Mouse (Mus musculus): ENCODE measurements around the gene Eln. TPM values are rescaled to one million over a fixed set of nuclear protein-coding genes. Genes with fewer than 3 reads are reported as not detected.
A peak's percentile ranks its signal among the peaks of the same experiment; 100 is the strongest.

Eln gene
- total RNA-seq, 1 experiment from 2014 or later: not detected

DNA sequence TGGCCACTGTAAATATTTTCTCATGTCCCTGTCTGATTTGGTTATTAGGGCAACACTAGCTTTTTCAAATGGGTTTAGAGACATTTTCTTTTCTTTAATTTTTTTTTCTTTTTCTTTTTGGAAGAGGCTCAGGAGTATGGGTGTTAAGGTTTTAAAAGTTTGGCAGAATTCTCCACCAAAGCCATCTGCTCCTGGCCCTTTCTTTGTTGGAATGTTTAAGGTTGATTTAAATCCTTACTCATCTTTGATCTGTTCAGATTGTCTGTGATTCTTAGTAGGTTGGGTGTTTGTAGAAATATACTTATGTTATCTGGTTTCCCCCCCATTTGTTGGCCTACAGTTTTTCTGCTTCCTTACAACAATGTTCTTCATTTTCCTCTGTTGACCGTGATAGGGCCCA is 54.4 kb downstream of the Eln start:
- ATAC-seq (replicated peaks; ENCODE audit: insufficient number of reproducible peaks, low FRiP score, low TSS enrichment, poor library complexity, severe bottlenecking): no peak

DNA sequence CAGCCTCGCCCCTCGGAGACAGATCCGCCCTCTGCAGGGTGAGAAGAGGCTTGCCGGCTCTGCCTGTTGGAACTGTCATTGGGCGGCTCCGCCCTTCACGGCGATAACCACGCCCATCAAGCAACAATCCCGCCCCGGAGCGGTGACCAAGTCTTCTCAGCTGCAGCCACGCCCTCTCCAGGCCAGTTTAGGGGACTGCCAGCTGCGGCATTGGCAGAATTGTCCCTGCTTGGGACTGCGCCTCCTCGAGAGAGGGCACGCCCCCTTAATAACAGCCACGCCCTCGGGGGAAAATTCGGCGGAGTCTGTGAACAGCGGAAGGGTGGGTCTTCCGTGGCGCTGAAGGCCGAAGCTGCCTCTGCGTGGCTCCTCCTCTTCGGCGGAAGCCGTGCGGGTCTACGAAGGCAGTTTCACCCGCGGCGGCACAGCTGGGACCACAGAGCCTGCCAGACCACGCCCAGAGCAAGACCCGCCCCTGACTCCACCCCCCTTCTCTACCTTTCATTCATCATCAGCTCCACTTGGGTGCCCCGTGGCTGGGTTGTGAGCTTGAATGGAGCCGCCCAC is 58.3 kb downstream of the Eln start:
- peak; percentile 94 for ATAC-seq (replicated peaks; ENCODE audit: insufficient number of reproducible peaks, low FRiP score, low TSS enrichment, poor library complexity, severe bottlenecking)

DNA sequence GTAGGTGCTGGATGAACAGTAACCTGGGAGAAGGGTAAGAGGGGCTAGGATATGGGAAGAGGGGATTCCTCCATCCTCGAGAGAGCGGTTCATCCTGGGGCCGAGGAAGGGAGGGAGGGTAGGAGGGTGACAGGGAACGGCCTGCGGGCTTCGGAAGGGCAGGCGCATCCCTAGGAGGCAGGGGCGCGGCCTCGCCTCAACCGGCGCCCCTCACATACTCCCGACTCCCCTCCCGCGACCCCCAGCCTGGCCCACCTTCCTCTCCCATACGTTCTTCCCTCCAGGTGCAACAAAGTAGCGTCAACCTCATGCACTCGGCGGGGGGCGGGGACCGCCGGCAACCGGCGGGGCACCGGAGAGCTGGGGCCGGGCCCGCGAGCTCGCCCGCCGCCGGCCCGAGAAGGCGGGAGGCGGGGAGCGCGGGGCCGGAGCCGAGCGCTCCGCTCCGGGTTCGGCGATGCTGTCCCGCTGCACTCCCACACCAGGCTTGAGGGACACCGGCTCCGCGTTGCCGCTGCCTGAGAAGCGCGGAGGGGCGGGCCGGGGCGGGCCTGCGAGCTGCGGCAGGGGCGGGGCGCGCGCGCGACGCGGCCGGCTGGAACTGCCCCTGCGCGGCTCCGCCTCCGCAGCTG is 58.9 kb downstream of the Eln start, which contains the start of gene Limk1:
Gene Limk1, minus strand, starts transcription at position 513 of the 632 bp plus-strand sequence.
- no peak for ATAC-seq (replicated peaks; ENCODE audit: insufficient number of reproducible peaks, low FRiP score, low TSS enrichment, poor library complexity, severe bottlenecking)

DNA sequence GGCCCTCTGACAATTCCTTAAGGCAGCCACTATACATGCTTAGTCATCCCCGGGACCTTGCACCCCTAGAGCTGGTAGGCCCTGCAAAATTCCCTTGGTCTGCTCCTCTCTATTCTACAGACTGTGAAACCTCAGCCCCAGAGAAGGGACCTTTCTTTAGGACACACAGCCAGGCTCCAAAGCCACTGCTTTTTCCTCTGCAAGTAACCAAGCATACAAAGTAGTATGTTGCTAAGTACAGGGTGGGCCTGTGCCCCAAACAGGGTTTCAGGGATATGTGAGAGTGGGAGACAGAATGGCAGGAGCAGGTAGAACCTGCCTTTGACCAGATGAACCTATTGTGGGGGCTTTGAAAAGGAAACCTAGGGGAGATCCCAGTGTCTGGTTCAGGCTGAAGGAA is 59.9 kb downstream of the Eln start:
- ATAC-seq (replicated peaks; ENCODE audit: insufficient number of reproducible peaks, low FRiP score, low TSS enrichment, poor library complexity, severe bottlenecking): no peak

DNA sequence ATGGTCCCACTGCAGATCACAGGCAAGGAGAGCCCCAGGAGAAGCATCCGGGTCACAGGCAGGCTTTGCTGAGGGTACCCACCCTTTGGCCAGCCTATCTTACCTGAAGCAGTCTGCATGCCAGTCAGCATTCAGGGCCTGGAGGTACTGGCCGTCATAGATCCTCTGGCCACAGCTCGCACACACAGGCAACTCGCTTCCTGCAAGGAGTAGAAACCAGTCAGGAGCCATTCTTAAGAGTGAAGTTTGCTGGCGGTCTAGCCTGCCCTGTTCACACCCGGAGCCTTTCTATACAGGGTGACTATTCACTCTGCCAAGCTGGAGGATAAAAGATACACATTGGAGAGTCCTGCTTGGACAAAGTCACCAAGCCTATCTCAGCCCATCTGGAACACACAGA is 60.6 kb downstream of the Eln start:
- no peak for ATAC-seq (replicated peaks; ENCODE audit: insufficient number of reproducible peaks, low FRiP score, low TSS enrichment, poor library complexity, severe bottlenecking)

DNA sequence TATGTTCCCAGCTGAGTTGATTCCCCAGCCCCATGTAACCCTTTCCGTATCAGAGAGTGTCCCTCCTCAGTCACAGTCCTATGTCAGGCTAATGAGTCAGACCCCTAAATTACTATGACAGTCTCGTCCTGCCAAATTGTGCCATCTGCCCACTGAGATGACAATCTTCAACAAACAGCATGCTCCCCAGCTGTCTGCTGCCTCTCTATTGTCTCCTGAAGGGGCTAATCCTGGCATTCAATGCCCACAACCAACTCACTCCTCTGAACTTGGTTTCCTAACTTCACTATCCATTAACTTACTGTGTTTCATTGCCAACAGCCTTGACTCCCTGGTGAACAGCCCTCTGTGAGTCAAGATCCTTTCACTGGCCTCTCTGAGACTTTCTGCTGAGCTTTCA is 62.7 kb downstream of the Eln start:
- no peak for ATAC-seq (replicated peaks; ENCODE audit: insufficient number of reproducible peaks, low FRiP score, low TSS enrichment, poor library complexity, severe bottlenecking)

DNA sequence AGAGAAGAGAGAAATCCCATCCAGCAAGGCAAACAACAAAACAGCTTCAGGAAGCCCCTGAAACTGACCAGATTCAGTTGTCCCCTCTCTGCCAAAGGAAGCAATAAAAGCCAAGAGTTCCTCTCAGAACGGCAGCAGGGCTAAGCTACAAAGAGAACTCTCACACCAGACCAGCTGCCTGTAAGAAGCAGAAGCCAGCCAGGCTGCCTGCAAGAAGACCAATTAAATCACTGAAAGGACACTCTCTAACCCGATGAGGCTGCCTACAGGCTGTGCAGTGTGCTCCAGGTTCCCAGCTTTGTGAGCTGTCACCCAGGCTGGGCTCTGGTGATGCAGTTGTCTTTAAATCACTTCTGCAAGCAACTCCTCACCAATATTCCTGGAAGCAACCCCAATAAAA is 63.3 kb downstream of the Eln start:
- no peak for ATAC-seq (replicated peaks; ENCODE audit: insufficient number of reproducible peaks, low FRiP score, low TSS enrichment, poor library complexity, severe bottlenecking)

DNA sequence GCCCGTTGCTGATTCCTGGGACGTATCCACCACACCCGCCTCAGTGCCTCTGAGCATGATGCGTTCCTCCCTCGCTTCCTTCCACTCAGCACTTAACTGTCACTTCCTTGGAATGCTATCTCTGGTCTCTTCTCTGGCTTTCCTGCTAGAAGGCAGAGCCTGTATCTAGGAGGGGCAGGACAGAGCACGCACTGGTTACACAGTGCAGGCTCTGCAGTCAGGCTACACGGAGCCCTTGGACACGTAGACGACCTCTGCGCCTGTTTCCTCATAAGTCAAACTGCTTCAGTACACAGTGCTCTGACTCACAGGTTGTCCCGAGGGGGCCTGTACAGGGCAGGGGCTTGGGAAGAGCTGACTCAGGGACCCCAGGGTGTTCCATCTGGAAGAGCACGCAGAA is 66.9 kb downstream of the Eln start:
- ATAC-seq (replicated peaks; ENCODE audit: insufficient number of reproducible peaks, low FRiP score, low TSS enrichment, poor library complexity, severe bottlenecking): no peak

DNA sequence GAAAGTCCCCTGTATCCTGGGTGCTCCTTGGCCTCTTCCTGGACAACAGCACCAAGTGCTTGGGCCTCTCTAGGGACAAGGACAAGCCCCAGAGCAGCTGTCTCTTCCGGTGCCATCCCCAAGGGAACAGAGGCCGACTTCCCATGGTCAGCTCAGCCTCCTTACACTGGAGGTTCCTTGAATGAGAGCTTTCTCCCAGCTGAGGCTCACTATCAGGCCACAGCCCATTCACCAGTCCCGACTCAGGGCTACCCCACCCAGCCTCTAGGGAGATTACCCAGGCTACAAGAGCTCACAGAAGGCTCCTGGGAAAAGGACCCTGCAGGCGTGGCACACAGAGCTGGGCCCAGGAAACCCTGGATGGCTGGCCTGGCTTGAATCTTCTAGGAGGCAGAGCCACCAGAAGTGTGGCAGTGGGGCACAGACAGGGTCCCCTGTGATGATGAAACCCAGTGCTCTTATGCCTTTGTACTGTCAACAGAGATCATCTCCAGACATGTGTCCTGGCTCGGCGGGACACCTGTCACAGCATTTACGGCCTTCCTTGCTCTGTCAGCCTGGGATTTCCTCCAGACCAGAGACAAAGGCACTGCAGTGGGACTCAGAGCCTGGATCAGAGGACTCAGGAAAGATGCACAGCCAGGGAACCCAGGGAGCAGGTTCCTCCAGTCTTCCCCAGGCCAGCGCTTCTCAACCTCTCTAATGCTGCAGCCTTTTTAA is 68.1 kb downstream of the Eln start:
- no peak for ATAC-seq (replicated peaks; ENCODE audit: insufficient number of reproducible peaks, low FRiP score, low TSS enrichment, poor library complexity, severe bottlenecking)

DNA sequence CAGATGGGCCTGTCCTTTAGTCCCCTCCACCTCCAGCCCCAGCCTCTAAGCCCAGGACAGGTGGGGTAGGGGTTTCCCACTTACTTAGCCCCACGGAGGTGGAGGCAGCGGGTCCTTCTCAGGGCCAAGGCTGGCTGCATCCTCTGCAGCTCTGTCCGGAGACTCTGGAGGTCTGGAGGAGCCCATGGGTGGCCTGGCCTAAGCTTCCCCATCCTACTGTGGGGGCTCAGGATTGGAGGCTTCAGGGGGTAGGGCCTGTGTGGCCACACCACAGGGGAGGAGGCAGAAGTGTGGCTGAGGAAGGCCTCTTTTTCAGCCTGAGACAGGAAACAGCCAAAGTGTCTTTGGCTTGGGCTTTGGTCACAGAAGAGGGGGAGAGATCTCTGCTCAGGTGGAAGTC is 69.1 kb downstream of the Eln start:
- ATAC-seq (replicated peaks; ENCODE audit: insufficient number of reproducible peaks, low FRiP score, low TSS enrichment, poor library complexity, severe bottlenecking): peak; percentile 86

DNA sequence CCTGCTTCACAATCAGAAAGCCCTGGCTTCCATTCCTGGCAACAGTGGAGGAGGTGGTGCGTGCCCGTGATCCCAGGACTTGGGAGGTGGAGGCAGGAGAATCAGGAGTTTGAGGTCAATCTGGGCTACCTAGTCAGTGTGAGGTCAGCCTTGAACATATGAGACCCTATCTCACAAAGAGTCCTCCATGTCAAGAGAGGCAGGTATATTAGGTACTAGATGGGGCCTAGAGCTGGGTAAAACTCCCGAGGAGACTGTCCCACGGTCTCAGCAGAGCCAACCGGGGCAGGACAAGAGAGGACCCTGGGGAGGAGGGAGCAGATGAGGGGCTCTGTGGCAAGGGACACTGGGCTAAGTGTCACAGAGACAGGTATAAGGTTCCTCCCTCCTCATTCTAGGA is 69.6 kb downstream of the Eln start:
- no peak for ATAC-seq (replicated peaks; ENCODE audit: insufficient number of reproducible peaks, low FRiP score, low TSS enrichment, poor library complexity, severe bottlenecking)

DNA sequence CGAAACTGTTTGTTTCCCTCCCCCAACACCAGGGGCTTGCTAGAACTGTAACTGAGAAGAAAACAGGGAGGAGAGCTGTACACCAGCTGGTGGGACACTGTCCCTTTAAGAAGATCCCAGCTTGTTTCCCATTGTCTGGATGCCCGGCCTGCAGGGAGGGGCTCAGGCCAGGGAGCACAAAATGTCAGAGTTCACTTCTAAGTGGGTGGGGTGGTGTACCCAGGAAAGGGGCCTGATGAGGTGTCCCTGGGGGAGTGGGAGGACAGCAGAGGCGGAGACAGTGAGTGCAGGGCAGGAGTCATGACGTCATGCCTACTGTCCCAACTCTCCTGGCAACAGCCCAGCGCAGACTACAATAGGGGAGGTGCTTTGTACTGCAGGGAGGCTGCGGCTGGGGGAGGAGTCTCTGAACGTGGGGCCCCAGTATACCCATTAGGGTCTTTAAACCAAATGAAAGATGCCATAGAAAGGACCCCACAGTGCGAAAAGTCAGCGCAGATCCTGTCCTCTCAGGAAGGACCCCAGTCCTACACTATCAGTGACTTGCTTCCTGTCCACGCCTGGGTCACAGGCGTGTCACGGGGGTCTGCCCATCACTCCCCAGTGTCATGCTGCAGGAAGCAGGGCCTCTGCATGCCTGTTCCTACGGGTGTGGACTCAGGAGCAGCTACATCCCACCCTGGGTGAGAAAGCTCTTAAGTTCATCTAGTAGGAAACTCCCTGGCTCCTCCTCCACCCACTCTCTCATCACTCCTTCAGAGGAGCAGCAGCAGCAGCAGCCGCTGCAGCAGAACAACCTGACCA is 71.0 kb downstream of the Eln start:
- peak; percentile 74 for ATAC-seq (replicated peaks; ENCODE audit: insufficient number of reproducible peaks, low FRiP score, low TSS enrichment, poor library complexity, severe bottlenecking)

DNA sequence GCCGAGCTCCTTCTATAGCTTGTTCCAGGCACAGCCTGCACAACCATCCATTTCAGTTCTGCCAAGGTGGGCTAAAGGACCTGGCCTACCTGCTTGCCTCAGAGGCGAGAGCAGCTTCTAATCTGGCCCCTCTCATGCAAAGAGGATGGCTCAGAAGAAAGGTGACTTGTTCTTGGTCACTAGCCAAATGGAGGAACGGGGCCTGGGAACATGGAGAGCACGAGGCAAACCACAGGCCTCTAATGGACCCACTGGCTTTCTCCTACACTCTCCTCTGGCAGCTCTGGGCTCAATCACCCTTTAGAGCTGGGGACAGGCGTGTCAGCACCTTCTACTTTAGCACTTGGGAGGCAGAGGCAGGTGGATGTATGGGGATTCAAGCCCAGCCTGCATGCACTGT is 72.1 kb downstream of the Eln start:
- no peak for ATAC-seq (replicated peaks; ENCODE audit: insufficient number of reproducible peaks, low FRiP score, low TSS enrichment, poor library complexity, severe bottlenecking)

DNA sequence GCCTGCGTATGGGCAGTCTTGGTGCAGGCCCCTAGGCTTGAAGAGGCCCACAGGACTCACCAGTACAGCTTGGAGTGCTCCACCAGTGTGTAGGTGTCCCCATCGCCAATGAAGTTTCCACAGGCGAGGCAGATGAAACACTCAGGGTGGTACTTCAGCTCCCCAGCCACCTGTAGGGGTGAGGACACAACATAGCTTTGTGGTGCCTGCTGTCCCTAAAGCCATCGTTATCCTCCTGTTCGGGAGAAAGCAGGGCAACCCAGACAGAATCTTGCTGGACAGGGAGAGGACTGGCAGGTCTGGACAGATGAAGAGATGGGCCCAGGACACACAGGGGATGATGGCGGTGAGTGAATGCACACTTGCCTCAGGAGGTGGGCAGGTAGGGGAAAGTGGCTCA is 74.5 kb downstream of the Eln start:
- no peak for ATAC-seq (replicated peaks; ENCODE audit: insufficient number of reproducible peaks, low FRiP score, low TSS enrichment, poor library complexity, severe bottlenecking)

DNA sequence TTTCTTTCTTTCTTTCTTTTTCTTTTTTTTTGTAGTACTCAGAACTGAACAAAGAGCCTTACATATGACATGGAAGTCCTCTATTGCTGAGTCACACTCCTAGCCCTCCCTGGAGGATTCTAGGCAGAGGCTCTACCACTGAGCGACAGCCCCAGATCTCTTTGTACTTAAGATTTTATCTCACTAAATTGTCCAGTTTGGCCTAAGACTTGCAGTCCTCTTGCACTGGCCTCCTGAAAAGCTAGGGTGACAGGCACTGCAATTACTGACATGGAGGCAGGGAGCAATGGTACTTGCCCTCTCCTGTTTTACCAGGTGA is 75.0 kb downstream of the Eln start:
- ATAC-seq (replicated peaks; ENCODE audit: insufficient number of reproducible peaks, low FRiP score, low TSS enrichment, poor library complexity, severe bottlenecking): no peak

DNA sequence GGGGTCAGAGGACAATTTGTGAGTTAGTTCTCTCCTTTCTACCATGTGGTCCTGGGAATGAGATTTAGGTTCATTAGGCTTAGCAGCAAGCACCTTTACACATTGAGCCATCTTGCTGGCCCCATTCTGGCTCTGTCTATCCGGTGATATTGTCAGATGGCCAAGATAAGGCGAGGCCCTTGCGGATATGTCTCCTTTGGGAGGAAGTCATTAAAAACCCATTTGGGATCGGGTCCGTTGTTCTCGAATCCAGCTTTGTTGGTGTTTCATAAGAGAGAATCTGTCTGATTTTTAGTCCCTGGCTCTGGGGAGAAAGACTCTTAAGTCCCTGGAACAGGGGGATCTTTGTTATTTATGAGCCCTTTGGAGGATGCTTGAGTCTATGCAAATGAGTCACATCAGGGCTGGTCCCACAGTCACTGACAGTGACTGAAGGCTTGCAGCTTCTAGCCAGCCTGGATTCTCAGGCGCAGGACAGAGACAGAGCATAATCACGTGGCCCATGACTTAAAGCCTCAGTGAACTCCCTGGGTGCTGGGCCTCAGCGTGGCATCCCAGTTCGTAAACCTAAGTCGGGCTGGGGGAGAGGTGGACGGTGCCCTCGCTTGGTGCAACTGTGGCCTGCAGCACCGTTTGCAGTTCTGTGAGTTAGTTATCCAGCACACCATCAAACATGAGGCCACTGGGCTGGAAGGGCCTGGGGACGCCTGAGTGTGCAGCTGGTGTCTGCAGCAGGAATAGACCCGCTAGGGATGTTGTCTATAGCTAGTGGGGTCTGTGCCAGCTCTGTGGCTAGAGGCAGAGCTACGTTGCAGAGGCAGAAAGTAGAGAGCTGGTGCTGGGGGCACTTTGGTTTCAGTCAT is 75.6 kb downstream of the Eln start:
- no peak for ATAC-seq (replicated peaks; ENCODE audit: insufficient number of reproducible peaks, low FRiP score, low TSS enrichment, poor library complexity, severe bottlenecking)

DNA sequence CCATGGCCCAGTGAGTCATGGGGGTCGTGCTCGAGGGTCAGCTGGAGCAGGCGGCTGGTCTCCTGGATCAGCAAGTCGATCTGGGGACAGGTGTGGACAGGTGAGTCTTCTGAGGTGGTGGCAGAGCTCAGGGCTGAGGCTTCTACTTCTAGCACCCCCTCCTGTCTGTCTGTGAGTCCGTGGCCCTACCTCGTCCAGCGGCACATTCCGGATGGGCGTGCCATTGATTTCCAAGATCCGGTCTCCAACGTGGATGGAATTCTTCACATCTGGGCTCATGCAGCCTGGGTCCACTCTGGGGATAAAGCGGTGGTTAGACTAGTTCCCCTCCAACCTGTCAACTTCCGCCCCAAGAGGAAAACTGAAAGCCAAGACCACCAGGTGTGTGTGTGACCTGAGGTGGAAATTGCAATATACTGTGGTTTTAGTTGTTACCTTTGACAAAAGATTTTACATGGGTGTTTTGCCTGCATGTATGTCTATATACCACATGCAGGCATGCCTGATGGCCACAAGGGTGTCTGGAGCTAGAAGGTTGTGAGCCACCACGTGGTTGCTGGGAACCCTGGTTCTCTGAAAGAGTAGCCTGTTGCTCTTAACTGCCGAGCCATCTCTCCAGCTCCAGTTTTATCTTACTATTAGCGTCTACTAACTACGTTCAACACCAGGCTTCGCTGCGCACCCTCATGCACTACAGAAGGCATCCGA is 78.0 kb downstream of the Eln start:
- no peak for ATAC-seq (replicated peaks; ENCODE audit: insufficient number of reproducible peaks, low FRiP score, low TSS enrichment, poor library complexity, severe bottlenecking)

DNA sequence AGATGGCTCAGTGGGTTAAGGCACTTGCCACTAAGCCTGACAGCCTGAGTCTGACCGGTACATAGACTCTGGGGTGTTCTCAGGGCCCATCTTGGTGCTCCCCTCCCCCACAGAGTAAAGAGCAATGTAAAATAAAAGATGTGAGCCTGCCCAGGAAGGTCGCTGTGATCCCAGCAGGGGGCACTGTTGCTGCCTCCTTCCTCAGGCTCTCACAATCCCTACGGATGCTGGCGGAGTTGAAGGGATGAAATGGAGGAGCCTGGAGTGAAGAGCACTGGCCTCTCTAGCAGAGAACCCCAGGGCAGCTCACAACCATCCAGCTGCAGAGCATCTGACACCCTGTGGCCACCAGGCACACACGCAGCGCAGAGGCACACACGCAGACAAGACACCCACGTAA is 78.6 kb downstream of the Eln start:
- no peak for ATAC-seq (replicated peaks; ENCODE audit: insufficient number of reproducible peaks, low FRiP score, low TSS enrichment, poor library complexity, severe bottlenecking)
